In genomic region chr4:53624816-53625215, GRCm38 (mm10) we compare ENCODE assay signal across 9 mouse cellular contexts. TPM values are rescaled to one million over a fixed set of nuclear protein-coding genes. Genes with fewer than 3 reads are reported as not detected.
DNase-seq lines count a peak whose midpoint lies in the region; ATAC-seq lines count a peak whose summit lies in the region.
"Had no signal": no experiment of that assay in that cellular context is flagged by ENCODE, and none has a peak within 500 bp of the region (broad histone marks: within the 10 kb centered on the region; RNA-seq: fewer than 3 reads in every experiment).

No protein-coding gene starts in this region.

- WGBS in forebrain, embryonic 11.5 days: 52% methylated on average over 4 of the region's 4 CpGs
- 64% methylated on average over 4 of the region's 4 CpGs for WGBS in forebrain, embryonic 10.5 days
- 53% methylated on average over 4 of the region's 4 CpGs for WGBS in midbrain, embryonic 11.5 days
- WGBS in midbrain, embryonic 10.5 days: 63% methylated on average over 4 of the region's 4 CpGs
- WGBS in hindbrain, embryonic 16.5 days: 14% methylated on average over 4 of the region's 4 CpGs
- 21% methylated on average over 4 of the region's 4 CpGs for WGBS in midbrain, embryonic 16.5 days

- peak; percentile 56 for DNase-seq in forebrain, embryonic 11.5 days (ENCODE audit: low spot score)
- no peak for DNase-seq in forebrain, embryonic 10.5 days (ENCODE audit: extremely low spot score, low spot score)
- no peak for DNase-seq in midbrain, embryonic 11.5 days (ENCODE audit: low spot score, missing footprints)
- DNase-seq in midbrain, embryonic 10.5 days (ENCODE audit: low spot score): no peak
- DNase-seq in frontal cortex, postnatal 25 days (ENCODE audit: low spot score in 2 of 2): no peak

- peak; percentile 51 for ATAC-seq in forebrain, embryonic 11.5 days (replicated peaks; ENCODE audit: low FRiP score)
- ATAC-seq in midbrain, embryonic 11.5 days (ENCODE audit: low FRiP score): peak; percentile 57
- ATAC-seq in hindbrain, embryonic 16.5 days: peak; percentile 73
- peak; percentile 68 for ATAC-seq in midbrain, embryonic 16.5 days
- ATAC-seq in erythroblast, adult 5-6 weeks (replicated peaks; ENCODE audit: low FRiP score, poor library complexity, severe bottlenecking): no peak

- peaks cover 3% of the 10 kb centered on the region; the same call in 1 of the 2 replicates for H3K4me1 ChIP-seq in forebrain, embryonic 11.5 days (replicated peaks; ENCODE audit: control insufficient read depth, insufficient read depth, low read length)
- peaks cover 6% of the 10 kb centered on the region for H3K4me1 ChIP-seq in forebrain, embryonic 10.5 days
- H3K4me1 ChIP-seq in midbrain, embryonic 11.5 days (ENCODE audit: control insufficient read depth, insufficient read depth, low read length): peaks cover 4% of the 10 kb centered on the region
- peaks cover 10% of the 10 kb centered on the region for H3K4me1 ChIP-seq in midbrain, embryonic 10.5 days
- peaks cover 5% of the 10 kb centered on the region; the same call in 1 of the 2 replicates for H3K4me1 ChIP-seq in hindbrain, embryonic 16.5 days (ENCODE audit: control insufficient read depth, insufficient read depth, low read depth, low read length)
- H3K4me1 ChIP-seq in midbrain, embryonic 16.5 days (ENCODE audit: control insufficient read depth, insufficient read depth, low read length): peaks cover 4% of the 10 kb centered on the region; the same call in 1 of the 2 replicates
- H3K4me1 ChIP-seq: stomach, embryonic 15.5 days had no signal

- no peaks in the 10 kb centered on the region for H3K36me3 ChIP-seq in forebrain, embryonic 11.5 days (ENCODE audit: control insufficient read depth, insufficient read depth, low read length)
- H3K36me3 ChIP-seq in forebrain, embryonic 10.5 days (replicated peaks): no peaks in the 10 kb centered on the region
- H3K36me3 ChIP-seq in midbrain, embryonic 11.5 days (ENCODE audit: control insufficient read depth, insufficient read depth, low read length): no peaks in the 10 kb centered on the region
- H3K36me3 ChIP-seq in midbrain, embryonic 10.5 days: no peaks in the 10 kb centered on the region
- no peaks in the 10 kb centered on the region for H3K36me3 ChIP-seq in hindbrain, embryonic 16.5 days (ENCODE audit: control insufficient read depth, insufficient read depth, low read length)
- no peaks in the 10 kb centered on the region for H3K36me3 ChIP-seq in midbrain, embryonic 16.5 days (ENCODE audit: control insufficient read depth, insufficient read depth, low read length)
- H3K36me3 ChIP-seq: stomach, embryonic 15.5 days had no signal

- H3K4me2 ChIP-seq in forebrain, embryonic 11.5 days (ENCODE audit: low read depth, low read length, severe bottlenecking): no peak overlapping the region
- H3K4me2 ChIP-seq in midbrain, embryonic 11.5 days: no peak overlapping the region
- H3K4me2 ChIP-seq in hindbrain, embryonic 16.5 days (ENCODE audit: low read length): no peak overlapping the region
- H3K4me2 ChIP-seq in midbrain, embryonic 16.5 days (ENCODE audit: low read length): no peak overlapping the region
- H3K4me2 ChIP-seq: stomach, embryonic 15.5 days had no signal

- H3K9me3 ChIP-seq in forebrain, embryonic 11.5 days (ENCODE audit: control insufficient read depth, low read length): no peaks in the 10 kb centered on the region
- H3K9me3 ChIP-seq in forebrain, embryonic 10.5 days: no peaks in the 10 kb centered on the region
- H3K9me3 ChIP-seq in midbrain, embryonic 11.5 days (ENCODE audit: control insufficient read depth, low read length): no peaks in the 10 kb centered on the region
- no peaks in the 10 kb centered on the region for H3K9me3 ChIP-seq in midbrain, embryonic 10.5 days (replicated peaks)
- no peaks in the 10 kb centered on the region for H3K9me3 ChIP-seq in hindbrain, embryonic 16.5 days (ENCODE audit: control insufficient read depth, low read length)
- H3K9me3 ChIP-seq in midbrain, embryonic 16.5 days (replicated peaks; ENCODE audit: control insufficient read depth, low read length, poor library complexity, severe bottlenecking): no peaks in the 10 kb centered on the region
- H3K9me3 ChIP-seq: stomach, embryonic 15.5 days had no signal

- H3K27me3 ChIP-seq in forebrain, embryonic 11.5 days (ENCODE audit: control insufficient read depth, insufficient read depth, low read length): no peaks in the 10 kb centered on the region
- H3K27me3 ChIP-seq in forebrain, embryonic 10.5 days (ENCODE audit: poor library complexity, severe bottlenecking): no peaks in the 10 kb centered on the region
- no peaks in the 10 kb centered on the region for H3K27me3 ChIP-seq in midbrain, embryonic 11.5 days (ENCODE audit: control insufficient read depth, insufficient read depth, low read length)
- no peaks in the 10 kb centered on the region for H3K27me3 ChIP-seq in midbrain, embryonic 10.5 days (ENCODE audit: low read depth, poor library complexity, severe bottlenecking)
- no peaks in the 10 kb centered on the region for H3K27me3 ChIP-seq in hindbrain, embryonic 16.5 days (replicated peaks; ENCODE audit: control insufficient read depth, insufficient read depth, low read length)
- H3K27me3 ChIP-seq in midbrain, embryonic 16.5 days (ENCODE audit: control insufficient read depth, insufficient read depth, low read depth, low read length): no peaks in the 10 kb centered on the region
- H3K27me3 ChIP-seq: stomach, embryonic 15.5 days had no signal

- H3K27ac ChIP-seq in forebrain, embryonic 11.5 days (ENCODE audit: low read depth, low read length): no peak overlapping the region
- no peak overlapping the region for H3K27ac ChIP-seq in forebrain, embryonic 10.5 days
- H3K27ac ChIP-seq in midbrain, embryonic 11.5 days (ENCODE audit: low read depth, low read length): no peak overlapping the region
- no peak overlapping the region for H3K27ac ChIP-seq in midbrain, embryonic 10.5 days (replicated peaks)
- no peak overlapping the region for H3K27ac ChIP-seq in hindbrain, embryonic 16.5 days (ENCODE audit: low read depth, low read length)
- no peak overlapping the region for H3K27ac ChIP-seq in midbrain, embryonic 16.5 days (ENCODE audit: low read length)
- H3K27ac ChIP-seq: stomach, embryonic 15.5 days had no signal

- H3K4me3 ChIP-seq in forebrain, embryonic 11.5 days (ENCODE audit: low read depth, low read length): no peak overlapping the region
- no peak overlapping the region for H3K4me3 ChIP-seq in forebrain, embryonic 10.5 days
- no peak overlapping the region for H3K4me3 ChIP-seq in midbrain, embryonic 11.5 days (ENCODE audit: low read depth, low read length)
- no peak overlapping the region for H3K4me3 ChIP-seq in midbrain, embryonic 10.5 days
- no peak overlapping the region for H3K4me3 ChIP-seq in hindbrain, embryonic 16.5 days (ENCODE audit: low read length)
- no peak overlapping the region for H3K4me3 ChIP-seq in midbrain, embryonic 16.5 days (ENCODE audit: low read depth, low read length)
- H3K4me3 ChIP-seq: stomach, embryonic 15.5 days had no signal

- H3K9ac ChIP-seq in forebrain, embryonic 11.5 days (ENCODE audit: low read length): no peak overlapping the region
- no peak overlapping the region for H3K9ac ChIP-seq in midbrain, embryonic 11.5 days (ENCODE audit: low read length)
- no peak overlapping the region for H3K9ac ChIP-seq in hindbrain, embryonic 16.5 days (ENCODE audit: low read depth, low read length)
- no peak overlapping the region for H3K9ac ChIP-seq in midbrain, embryonic 16.5 days (ENCODE audit: low read depth, low read length)
- H3K9ac ChIP-seq: stomach, embryonic 15.5 days had no signal

RNA-seq across cellular contexts. Expression of gene Fsd1l, which starts 6.5 kb away (rescaled TPM):
- polyA plus RNA-seq in forebrain, embryonic 11.5 days (2014; fragmentation: Nextera tagmentation; extraction: Ambion mirVana): 27.7 and 27.9 TPM in 2 replicates
- polyA plus RNA-seq in forebrain, embryonic 10.5 days (2016; fragmentation: Nextera tagmentation; extraction: Ambion mirVana): 24.6 and 27.3 TPM in 2 replicates
- 22.7 and 26.8 TPM in 2 replicates for polyA plus RNA-seq in midbrain, embryonic 11.5 days (2014; fragmentation: Nextera tagmentation; extraction: Ambion mirVana)
- 28.1 and 29.2 TPM in 2 replicates for polyA plus RNA-seq in midbrain, embryonic 10.5 days (2016; fragmentation: Nextera tagmentation; extraction: Ambion mirVana)
- polyA plus RNA-seq in hindbrain, embryonic 16.5 days (2015; fragmentation: Nextera tagmentation; extraction: Ambion mirVana): 26.6 and 32.9 TPM in 2 replicates
- polyA plus RNA-seq in midbrain, embryonic 16.5 days (2015; fragmentation: Nextera tagmentation; extraction: Ambion mirVana): 35.9 and 39.8 TPM in 2 replicates
- total RNA-seq in erythroblast, adult 5-6 weeks (2015; ENCODE audit: low replicate concordance): 4.0 and 11.1 TPM in 2 replicates
- 3.6 and 6.2 TPM in 2 replicates for total RNA-seq in erythroblast, adult 5-6 weeks (2017; ENCODE audit: low replicate concordance)
